Mouse (Mus musculus) embryo, embryonic 10 days (tissue): ENCODE data around the gene Il11ra2.
"Not testable (repeated sequence)": the region's sequence is repeated elsewhere in the genome, so short reads cannot be mapped to it uniquely, and the experiment has no call there.

Source experiments
- DNase-seq: peaks from one replicate; pipeline ENCODE4 v3.0.0-alpha.2; 2015; ENCODE audit warnings: low spot score

Il11ra2 gene

DNA sequence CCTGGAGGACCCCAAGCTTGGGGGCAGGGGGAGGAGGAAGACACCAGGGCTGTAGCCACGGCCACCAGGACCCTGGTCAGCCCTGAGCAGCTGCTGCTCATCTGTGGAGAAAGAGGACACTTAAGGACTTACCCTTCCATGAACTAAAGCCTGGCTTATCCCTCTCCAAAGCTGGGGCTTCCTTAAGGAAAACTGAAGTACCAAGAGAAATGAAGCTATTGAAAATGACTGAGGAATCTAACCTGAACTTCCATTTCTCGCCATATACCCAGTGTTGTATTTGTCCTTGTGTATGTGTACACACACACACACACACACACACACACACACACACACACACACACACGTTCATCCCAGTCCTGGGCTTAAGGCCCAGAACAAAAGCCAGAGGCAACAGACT is at the start of gene Il11ra2:
TSS of gene Il11ra2 (minus strand) at position 101 of the 400 bp plus-strand sequence.
- DNase-seq = not testable (repeated sequence)

- not testable (repeated sequence) for DNase-seq
Measured at GRCm38 (mm10) chr4:42682183-42682524, 20.5 kb upstream of the Il11ra2 start.

GRCm38 (mm10) chr4:42681473-42682182 is 19.9 kb upstream of the Il11ra2 start:
- not testable (repeated sequence) for DNase-seq

- not testable (repeated sequence) for DNase-seq
Measured at GRCm38 (mm10) chr4:42680374-42681356, 19.0 kb upstream of the Il11ra2 start.

- not testable (repeated sequence) for DNase-seq
Measured at GRCm38 (mm10) chr4:42679365-42679764, 17.7 kb upstream of the Il11ra2 start.

DNA sequence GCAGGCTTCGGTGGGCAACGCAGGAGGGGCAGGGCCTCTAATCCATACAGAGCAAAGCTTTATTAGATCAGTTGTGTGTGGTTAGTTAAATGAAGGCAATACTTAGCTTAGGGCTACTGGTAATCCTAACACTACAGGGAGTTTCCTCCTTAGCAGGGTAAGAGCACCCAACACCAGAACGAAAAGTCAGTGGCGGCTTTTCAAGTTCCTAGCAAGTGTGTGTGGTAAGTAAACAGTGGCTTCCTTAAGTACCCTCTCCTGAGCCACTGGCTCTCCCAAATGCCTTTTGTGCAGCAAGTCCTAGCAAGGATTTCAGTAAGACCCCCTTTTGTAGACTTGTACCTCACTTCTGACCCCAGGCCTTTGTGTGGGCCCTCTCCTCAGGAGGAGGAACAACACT is 13.7 kb upstream of the Il11ra2 start:
- DNase-seq = not testable (repeated sequence)

DNA sequence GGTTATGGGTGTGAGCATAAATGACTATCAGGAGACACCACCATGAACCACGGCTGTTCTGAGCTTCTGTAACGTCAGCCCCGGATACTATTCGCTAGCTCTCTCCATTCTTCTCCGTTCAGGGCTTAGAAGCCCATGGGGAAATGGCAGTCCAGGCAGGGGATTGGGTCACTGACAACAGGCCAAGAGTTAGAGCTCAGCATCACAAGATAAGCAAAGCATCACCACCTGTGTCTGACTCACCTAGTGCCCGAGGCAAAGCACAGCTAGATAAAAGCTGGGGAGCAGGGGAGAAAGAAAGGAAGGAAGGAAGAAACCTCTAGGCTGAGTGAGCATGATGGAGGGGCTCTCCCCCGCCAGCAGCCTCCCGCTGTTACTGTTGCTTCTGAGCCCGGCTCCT is 6.7 kb downstream of the Il11ra2 start, which contains the start of gene Ccl27b:
TSS of gene Ccl27b (plus strand) at position 301 of the 400 bp plus-strand sequence.
- DNase-seq = not testable (repeated sequence)

GRCm38 (mm10) chr4:42629419-42629818 is 32.3 kb downstream of the Il11ra2 start, which contains the start of gene Gm2564:
Gene Gm2564, plus strand, starts transcription at chr4:42629719.
- DNase-seq = not testable (repeated sequence)

- not testable (repeated sequence) for DNase-seq
Measured at GRCm38 (mm10) chr4:42611895-42612294, 49.8 kb downstream of the Il11ra2 start, which contains the start of gene Gm10591. Gene Gm10591, plus strand, starts transcription at chr4:42612195.
